Mouse (Mus musculus): Measurements from ENCODE around the gene Dock6. TPM values are rescaled to one million over a fixed set of nuclear protein-coding genes. Genes with fewer than 3 reads are reported as not detected.
"Not testable (repeated sequence)": the region's sequence is repeated elsewhere in the genome, so short reads cannot be mapped to it uniquely, and the experiment has no call there.

Dock6 gene
- 62.6 and 63.7 TPM in 2 replicates for polyA plus RNA-seq (2015; fragmentation: Nextera tagmentation; extraction: Ambion mirVana)

- Histone ChIP-seq H3K4me3 (ENCODE audit: low read length) (peak within 1 kb of the TSS; percentile 92), H3K4me2 (ENCODE audit: low read depth, low read length) (peak within 1 kb of the TSS; percentile 79), H3K36me3 (ENCODE audit: control insufficient read depth, insufficient read depth, low read length) (no peaks in the 10 kb centered on the region), H3K9me3 (ENCODE audit: control insufficient read depth, low read length) (no peaks in the 10 kb centered on the region), H3K4me1 (replicated peaks; ENCODE audit: control insufficient read depth, insufficient read depth, low read length) (peaks cover 26% of the 10 kb centered on the region), H3K9ac (ENCODE audit: low read length) (peak within 1 kb of the TSS; percentile 96), H3K27me3 (ENCODE audit: control insufficient read depth, insufficient read depth, low read depth, low read length) (no peaks in the 10 kb centered on the region), H3K27ac (ENCODE audit: low read length) (peak within 1 kb of the TSS; percentile 84)
- 0% methylated on average over 67 of the region's 68 CpGs for WGBS
- peak; percentile 94 for ATAC-seq (ENCODE audit: low read depth)
Measured at GRCm38 (mm10) chr9:21852128-21853091, at the start of gene Dock6. Gene Dock6, minus strand, starts transcription at chr9:21852635.

- Histone ChIP-seq H3K4me1 (replicated peaks; ENCODE audit: control insufficient read depth, insufficient read depth, low read length) (no peaks in the 10 kb centered on the region), H3K9ac (ENCODE audit: low read length) (peak overlapping the region; percentile 42; the same call in 1 of the 2 replicates), H3K4me3 (ENCODE audit: low read length) (peak overlapping the region; percentile 49), H3K36me3 (ENCODE audit: control insufficient read depth, insufficient read depth, low read length) (no peaks in the 10 kb centered on the region), H3K4me2 (ENCODE audit: low read depth, low read length) (peak overlapping the region; percentile 53), H3K27ac (ENCODE audit: low read length) (no peak overlapping the region), H3K27me3 (ENCODE audit: control insufficient read depth, insufficient read depth, low read depth, low read length) (no peaks in the 10 kb centered on the region), H3K9me3 (ENCODE audit: control insufficient read depth, low read length) (no peaks in the 10 kb centered on the region)
- WGBS, result 12% methylated on average over 10 of the region's 10 CpGs
- peak; percentile 91 for ATAC-seq (ENCODE audit: low read depth)
Measured at GRCm38 (mm10) chr9:21901223-21901820, 48.9 kb upstream of the Dock6 start.

DNA sequence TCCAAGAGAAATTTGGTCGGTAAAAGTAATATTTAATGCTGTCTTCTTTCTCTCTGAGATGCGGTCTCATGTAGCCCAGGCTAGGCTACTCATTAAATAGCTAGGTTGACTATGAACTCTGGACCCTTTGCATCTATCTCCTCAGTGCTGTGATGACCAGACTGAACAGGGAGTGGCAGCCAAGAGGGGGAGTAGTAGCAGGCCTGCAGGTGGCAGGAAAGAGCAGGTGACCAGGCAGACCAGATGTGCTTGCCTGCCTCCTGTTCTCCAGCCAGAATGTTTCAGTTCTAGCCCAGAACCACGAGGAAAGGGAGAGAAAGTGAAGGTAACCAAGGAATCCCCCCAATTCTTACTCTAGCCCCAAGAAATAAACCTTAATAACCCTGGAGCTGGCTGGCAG is 36.8 kb upstream of the Dock6 start:
- 57% methylated on average over 3 of the region's 3 CpGs for WGBS
- Histone ChIP-seq H3K4me2 (ENCODE audit: low read depth, low read length) (no peak overlapping the region), H3K4me1 (replicated peaks; ENCODE audit: control insufficient read depth, insufficient read depth, low read length) (no peaks in the 10 kb centered on the region)

DNA sequence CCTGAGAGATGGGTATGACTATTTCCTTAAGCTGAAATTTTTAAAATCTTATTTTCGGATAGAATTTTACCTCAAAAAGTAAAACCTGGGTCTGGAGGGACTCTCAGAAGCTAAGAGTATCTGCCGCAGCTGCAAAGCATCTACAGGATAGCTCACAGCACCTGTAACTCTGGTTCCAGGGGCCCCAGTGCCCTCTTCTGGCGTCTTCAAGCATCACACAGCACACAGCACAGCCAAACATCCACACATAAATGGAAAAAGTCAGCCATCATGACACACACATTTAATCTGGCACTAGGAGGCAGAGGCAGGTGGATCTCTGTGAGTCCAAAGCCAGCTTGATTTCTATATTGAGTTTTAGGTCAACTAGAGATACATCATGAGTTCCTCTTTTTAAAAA is 24.2 kb upstream of the Dock6 start:
- 62% methylated on average over 3 of the region's 3 CpGs for WGBS
- Histone ChIP-seq H3K4me2 (ENCODE audit: low read depth, low read length) (no peak overlapping the region), H3K27ac (ENCODE audit: low read length) (no peak overlapping the region), H3K4me3 (ENCODE audit: low read length) (no peak overlapping the region), H3K27me3 (ENCODE audit: control insufficient read depth, insufficient read depth, low read depth, low read length) (no peaks in the 10 kb centered on the region), H3K36me3 (ENCODE audit: control insufficient read depth, insufficient read depth, low read length) (no peaks in the 10 kb centered on the region), H3K4me1 (replicated peaks; ENCODE audit: control insufficient read depth, insufficient read depth, low read length) (no peaks in the 10 kb centered on the region), H3K9ac (ENCODE audit: low read length) (no peak overlapping the region), H3K9me3 (ENCODE audit: control insufficient read depth, low read length) (no peaks in the 10 kb centered on the region)
- no peak for ATAC-seq (ENCODE audit: low read depth)

More for the DNA sequence above, 36.8 kb upstream of the Dock6 start:
- ATAC-seq (ENCODE audit: low read depth), result no peak
- no peak overlapping the region for H3K4me3 ChIP-seq (ENCODE audit: low read length)
- H3K9ac ChIP-seq (ENCODE audit: low read length), result no peak overlapping the region
- no peak overlapping the region for H3K27ac ChIP-seq (ENCODE audit: low read length)
- no peaks in the 10 kb centered on the region for H3K9me3 ChIP-seq (ENCODE audit: control insufficient read depth, low read length)
- H3K36me3 ChIP-seq (ENCODE audit: control insufficient read depth, insufficient read depth, low read length), result no peaks in the 10 kb centered on the region
- H3K27me3 ChIP-seq (ENCODE audit: control insufficient read depth, insufficient read depth, low read depth, low read length), result no peaks in the 10 kb centered on the region

DNA sequence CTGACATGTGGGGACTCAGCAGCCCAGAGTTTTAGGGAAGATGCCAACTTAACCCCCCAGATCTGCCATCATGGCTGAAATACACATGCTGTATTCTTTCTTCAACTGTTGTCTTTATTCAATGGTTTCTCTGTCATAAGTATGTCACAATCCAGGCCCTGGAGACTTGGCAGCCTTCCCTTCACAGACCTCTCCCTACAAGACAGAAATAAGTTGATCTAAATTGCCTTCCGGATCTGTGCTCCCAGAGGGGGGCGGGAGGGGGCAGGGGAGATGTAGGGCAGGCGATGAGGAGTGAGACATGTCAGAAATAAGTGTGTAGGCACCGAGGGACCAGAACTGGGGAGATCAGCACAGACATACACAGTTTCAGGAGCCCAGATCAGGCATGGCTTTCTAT is 19.8 kb upstream of the Dock6 start:
- no peaks in the 10 kb centered on the region for H3K9me3 ChIP-seq (ENCODE audit: control insufficient read depth, low read length)
- no peak overlapping the region for H3K9ac ChIP-seq (ENCODE audit: low read length)
- H3K4me1 ChIP-seq (replicated peaks; ENCODE audit: control insufficient read depth, insufficient read depth, low read length), result no peaks in the 10 kb centered on the region
- H3K4me3 ChIP-seq (ENCODE audit: low read length), result no peak overlapping the region
- H3K27ac ChIP-seq (ENCODE audit: low read length), result no peak overlapping the region
- H3K4me2 ChIP-seq (ENCODE audit: low read depth, low read length), result no peak overlapping the region
- peak; percentile 55 for ATAC-seq (ENCODE audit: low read depth)
- 34% methylated on average over 4 of the region's 4 CpGs for WGBS
- H3K27me3 ChIP-seq (ENCODE audit: control insufficient read depth, insufficient read depth, low read depth, low read length), result no peaks in the 10 kb centered on the region
- H3K36me3 ChIP-seq (ENCODE audit: control insufficient read depth, insufficient read depth, low read length), result no peaks in the 10 kb centered on the region

DNA sequence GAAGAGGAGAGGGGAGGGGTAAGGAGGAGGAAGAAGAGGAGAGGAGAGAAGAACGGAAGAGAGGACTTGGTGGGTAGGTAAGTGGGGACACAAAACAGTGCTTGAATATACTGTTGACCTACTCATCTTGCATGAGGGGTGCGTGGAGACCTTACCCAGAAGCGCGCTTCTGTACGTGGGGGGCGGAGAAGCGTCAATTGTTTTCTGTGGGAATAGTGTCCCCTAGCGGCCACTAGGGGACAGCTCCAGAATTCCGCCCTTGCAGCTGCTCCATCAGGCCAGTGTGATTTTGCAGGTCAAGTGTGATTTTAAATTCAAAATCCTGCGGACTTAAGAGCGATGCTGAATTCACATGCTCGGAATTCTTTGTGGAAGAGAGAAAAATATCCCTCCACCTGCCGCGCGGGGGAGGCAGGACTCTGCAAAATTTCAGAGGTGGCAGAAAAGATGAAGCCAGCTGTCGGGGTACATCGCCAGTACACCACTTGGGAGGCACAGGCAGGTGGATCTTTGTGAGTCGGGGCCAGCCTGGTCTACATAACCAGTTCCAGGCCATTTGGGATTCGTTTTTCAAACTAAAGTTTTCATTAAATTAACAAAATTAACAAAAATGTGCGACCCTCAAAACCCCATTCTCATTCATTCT is 18.6 kb upstream of the Dock6 start:
- 13% methylated on average over 20 of the region's 20 CpGs for WGBS
- Histone ChIP-seq H3K36me3 (ENCODE audit: control insufficient read depth, insufficient read depth, low read length) (no peaks in the 10 kb centered on the region), H3K9me3 (ENCODE audit: control insufficient read depth, low read length) (no peaks in the 10 kb centered on the region), H3K9ac (ENCODE audit: low read length) (no peak overlapping the region), H3K4me3 (ENCODE audit: low read length) (no peak overlapping the region), H3K4me2 (ENCODE audit: low read depth, low read length) (peak overlapping the region; percentile 35; the same call in 1 of the 2 replicates), H3K27me3 (ENCODE audit: control insufficient read depth, insufficient read depth, low read depth, low read length) (no peaks in the 10 kb centered on the region), H3K27ac (ENCODE audit: low read length) (no peak overlapping the region), H3K4me1 (replicated peaks; ENCODE audit: control insufficient read depth, insufficient read depth, low read length) (no peaks in the 10 kb centered on the region; the same call in 1 of the 2 replicates)
- peak; percentile 61; the same call in 1 of the 2 replicates for ATAC-seq (ENCODE audit: low read depth)

DNA sequence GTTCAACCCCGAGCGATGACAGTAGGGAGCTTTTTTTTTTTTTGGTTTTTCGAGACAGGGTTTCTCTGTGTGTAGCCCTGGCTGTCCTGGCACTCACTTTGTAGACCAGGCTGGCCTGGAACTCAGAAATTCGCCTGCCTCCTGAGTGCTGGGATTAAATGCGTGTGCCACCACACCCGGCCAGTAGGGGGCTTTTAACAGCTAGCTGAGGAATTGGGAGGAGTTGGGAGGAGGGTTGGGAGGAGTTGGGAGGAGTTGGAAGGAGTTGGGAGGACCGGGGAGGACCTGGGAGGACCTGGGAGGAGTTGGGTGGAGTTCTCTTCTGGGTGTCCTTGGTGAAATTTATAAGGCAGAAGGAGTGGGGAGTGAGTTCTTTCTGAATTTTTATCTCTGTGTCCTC is 16.9 kb upstream of the Dock6 start:
- H3K4me3 ChIP-seq (ENCODE audit: low read length); ATAC-seq (ENCODE audit: low read depth); H3K36me3 ChIP-seq (ENCODE audit: control insufficient read depth, insufficient read depth, low read length); H3K9ac ChIP-seq (ENCODE audit: low read length); H3K27me3 ChIP-seq (ENCODE audit: control insufficient read depth, insufficient read depth, low read depth, low read length); H3K4me1 ChIP-seq (replicated peaks; ENCODE audit: control insufficient read depth, insufficient read depth, low read length); H3K9me3 ChIP-seq (ENCODE audit: control insufficient read depth, low read length); H3K4me2 ChIP-seq (ENCODE audit: low read depth, low read length); H3K27ac ChIP-seq (ENCODE audit: low read length): not testable (repeated sequence)
- WGBS, result 41% methylated on average over 7 of the region's 7 CpGs

GRCm38 (mm10) chr9:21867726-21868125 is 15.3 kb upstream of the Dock6 start:
- H3K36me3 ChIP-seq (ENCODE audit: control insufficient read depth, insufficient read depth, low read length), result no peaks in the 10 kb centered on the region
- no peaks in the 10 kb centered on the region for H3K9me3 ChIP-seq (ENCODE audit: control insufficient read depth, low read length)
- H3K4me1 ChIP-seq (replicated peaks; ENCODE audit: control insufficient read depth, insufficient read depth, low read length), result peaks cover 4% of the 10 kb centered on the region
- WGBS, result 86% methylated on average over 3 of the region's 3 CpGs
- H3K9ac ChIP-seq (ENCODE audit: low read length), result no peak overlapping the region
- no peak overlapping the region for H3K27ac ChIP-seq (ENCODE audit: low read length)
- no peak overlapping the region for H3K4me3 ChIP-seq (ENCODE audit: low read length)
- no peak for ATAC-seq (ENCODE audit: low read depth)
- no peaks in the 10 kb centered on the region for H3K27me3 ChIP-seq (ENCODE audit: control insufficient read depth, insufficient read depth, low read depth, low read length)
- H3K4me2 ChIP-seq (ENCODE audit: low read depth, low read length), result no peak overlapping the region

GRCm38 (mm10) chr9:21866641-21867040 is 14.2 kb upstream of the Dock6 start:
- Histone ChIP-seq H3K4me2 (ENCODE audit: low read depth, low read length) (no peak overlapping the region), H3K4me3 (ENCODE audit: low read length) (no peak overlapping the region), H3K27ac (ENCODE audit: low read length) (peak overlapping the region; percentile 19; the same call in 1 of the 2 replicates), H3K4me1 (replicated peaks; ENCODE audit: control insufficient read depth, insufficient read depth, low read length) (peaks cover 4% of the 10 kb centered on the region), H3K9ac (ENCODE audit: low read length) (no peak overlapping the region), H3K9me3 (ENCODE audit: control insufficient read depth, low read length) (no peaks in the 10 kb centered on the region; the same call in 1 of the 2 replicates), H3K27me3 (ENCODE audit: control insufficient read depth, insufficient read depth, low read depth, low read length) (no peaks in the 10 kb centered on the region), H3K36me3 (ENCODE audit: control insufficient read depth, insufficient read depth, low read length) (no peaks in the 10 kb centered on the region)
- 26% methylated on average over 2 of the region's 2 CpGs for WGBS
- ATAC-seq (ENCODE audit: low read depth), result no peak

Measured in lung, embryonic 16.5 days (tissue).